Mouse (Mus musculus): ENCODE measurements around the gene Wasf1.

Gene Wasf1

GRCm38 (mm10) chr10:40882831-40883643 is at the start of gene Wasf1, which contains the start of gene Cdc40:
Wasf1 (plus strand) TSS chr10:40883475.
Cdc40 (minus strand) TSS chr10:40883311.
- peak; percentile 98 to 99 for DNase-seq (ENCODE audit: low spot score in 2 of 2)

GRCm38 (mm10) chr10:40840086-40840485 is 43.2 kb upstream of the Wasf1 start:
- DNase-seq (ENCODE audit: low spot score in 2 of 2), result no peak

- DNase-seq (ENCODE audit: low spot score in 2 of 2), result peak; percentile 48 to 76
These were observed 39.4 kb upstream of the Wasf1 start for GRCm38 (mm10) chr10:40843841-40844240.

GRCm38 (mm10) chr10:40844546-40844945 is 38.7 kb upstream of the Wasf1 start:
- DNase-seq (ENCODE audit: low spot score in 2 of 2), result no peak

- DNase-seq (ENCODE audit: low spot score in 2 of 2), result no peak
These were observed 37.6 kb upstream of the Wasf1 start for GRCm38 (mm10) chr10:40845626-40846025.

- DNase-seq (ENCODE audit: low spot score in 2 of 2), result no peak
These were observed 36.0 kb upstream of the Wasf1 start for GRCm38 (mm10) chr10:40847176-40847874.

- no peak for DNase-seq (ENCODE audit: low spot score in 2 of 2)
These were observed 32.6 kb upstream of the Wasf1 start for GRCm38 (mm10) chr10:40850644-40851043.

- no peak for DNase-seq (ENCODE audit: low spot score in 2 of 2)
These were observed 32.1 kb upstream of the Wasf1 start for GRCm38 (mm10) chr10:40851138-40851537.

GRCm38 (mm10) chr10:40855616-40856015 is 27.7 kb upstream of the Wasf1 start:
- no peak for DNase-seq (ENCODE audit: low spot score in 2 of 2)

- no peak for DNase-seq (ENCODE audit: low spot score in 2 of 2)
These were observed 26.6 kb upstream of the Wasf1 start for GRCm38 (mm10) chr10:40856703-40857102.

GRCm38 (mm10) chr10:40857599-40857998 is 25.7 kb upstream of the Wasf1 start:
- no peak for DNase-seq (ENCODE audit: low spot score in 2 of 2)

GRCm38 (mm10) chr10:40868081-40868480 is 15.2 kb upstream of the Wasf1 start:
- no peak for DNase-seq (ENCODE audit: low spot score in 2 of 2)

- no peak for DNase-seq (ENCODE audit: low spot score in 2 of 2)
These were observed 12.0 kb upstream of the Wasf1 start for GRCm38 (mm10) chr10:40871301-40871700.

- no peak for DNase-seq (ENCODE audit: low spot score in 2 of 2)
These were observed 11.2 kb upstream of the Wasf1 start for GRCm38 (mm10) chr10:40872052-40872451.

- DNase-seq (ENCODE audit: low spot score in 2 of 2), result no peak
These were observed 5.0 kb upstream of the Wasf1 start for GRCm38 (mm10) chr10:40878246-40878645.

- peak in 1 of 2 experiments; percentile 58 for DNase-seq (ENCODE audit: low spot score in 2 of 2)
These were observed 3.3 kb upstream of the Wasf1 start for GRCm38 (mm10) chr10:40879969-40880368.

- DNase-seq (ENCODE audit: low spot score in 2 of 2), result no peak
These were observed 2.0 kb upstream of the Wasf1 start for GRCm38 (mm10) chr10:40881236-40881635.

GRCm38 (mm10) chr10:40882333-40882732 is 942 bp upstream of the Wasf1 start:
- DNase-seq (ENCODE audit: low spot score in 2 of 2), result no peak

- DNase-seq (ENCODE audit: low spot score in 2 of 2), result no peak
These were observed 486 bp downstream of the Wasf1 start for GRCm38 (mm10) chr10:40883644-40884278.

- peak in 1 of 2 experiments; percentile 30 for DNase-seq (ENCODE audit: low spot score in 2 of 2)
These were observed 1.1 kb downstream of the Wasf1 start for GRCm38 (mm10) chr10:40884279-40884806.

GRCm38 (mm10) chr10:40885432-40885831 is 2.2 kb downstream of the Wasf1 start:
- DNase-seq (ENCODE audit: low spot score in 2 of 2), result no peak

GRCm38 (mm10) chr10:40887316-40887715 is 4.0 kb downstream of the Wasf1 start:
- no peak for DNase-seq (ENCODE audit: low spot score in 2 of 2)

Data from right cerebral cortex, postnatal 36 days (tissue).